Mouse (Mus musculus) E14TG2a.4 (cell line): ENCODE measurements around the gene Pih1d1.

Experiments used
- H3K27me3 ChIP-seq: 2 replicates; pipeline ENCODE4 v1.6.1; 2014; ENCODE audit warnings: low read length, control low read depth; ENCODE audit not compliant: insufficient read depth
- H3K36me3 ChIP-seq: 2 replicates; pipeline ENCODE4 v1.6.1; 2014; ENCODE audit warnings: low read length, control low read depth; ENCODE audit not compliant: insufficient read depth
- H3K4me1 ChIP-seq: replicated peaks from 2 replicates; pipeline ENCODE4 v1.6.1; 2014; ENCODE audit warnings: low read depth, low read length, control low read depth
- H3K4me3 ChIP-seq: replicated peaks from 2 replicates; pipeline ENCODE4 v1.5.1; 2014; ENCODE audit warnings: mild to moderate bottlenecking, low read length
- H3K9me3 ChIP-seq: 2 replicates; pipeline ENCODE4 v1.6.1; 2014; ENCODE audit warnings: low read length, control low read depth
- CTCF ChIP-seq: conservative IDR thresholded peaks from 2 replicates; pipeline ENCODE4 v1.5.1; 2014; ENCODE audit warnings: low read length
- NANOG ChIP-seq: IDR thresholded peaks from 2 replicates; pipeline ENCODE4 v1.6.1; 2014; ENCODE audit warnings: borderline replicate concordance, low read length, mixed read lengths
- POU5F1 ChIP-seq: IDR thresholded peaks from 2 replicates; pipeline ENCODE4 v1.6.1; 2014; ENCODE audit warnings: low read length, borderline replicate concordance

Gene Pih1d1

GRCm38 (mm10) chr7:45126147-45126843 lies 27.8 kb upstream of the Pih1d1 start:
- Histone ChIP-seq H3K27me3 (no peaks in the 10 kb centered on the region), H3K36me3 (peaks cover 53% of the 10 kb centered on the region), H3K4me1 (peaks cover 32% of the 10 kb centered on the region), H3K9me3 (no peaks in the 10 kb centered on the region), H3K4me3 (peak overlapping the region; percentile 92)
- TF ChIP-seq CTCF = no peak
- TF ChIP-seq POU5F1 = no peak

DNA sequence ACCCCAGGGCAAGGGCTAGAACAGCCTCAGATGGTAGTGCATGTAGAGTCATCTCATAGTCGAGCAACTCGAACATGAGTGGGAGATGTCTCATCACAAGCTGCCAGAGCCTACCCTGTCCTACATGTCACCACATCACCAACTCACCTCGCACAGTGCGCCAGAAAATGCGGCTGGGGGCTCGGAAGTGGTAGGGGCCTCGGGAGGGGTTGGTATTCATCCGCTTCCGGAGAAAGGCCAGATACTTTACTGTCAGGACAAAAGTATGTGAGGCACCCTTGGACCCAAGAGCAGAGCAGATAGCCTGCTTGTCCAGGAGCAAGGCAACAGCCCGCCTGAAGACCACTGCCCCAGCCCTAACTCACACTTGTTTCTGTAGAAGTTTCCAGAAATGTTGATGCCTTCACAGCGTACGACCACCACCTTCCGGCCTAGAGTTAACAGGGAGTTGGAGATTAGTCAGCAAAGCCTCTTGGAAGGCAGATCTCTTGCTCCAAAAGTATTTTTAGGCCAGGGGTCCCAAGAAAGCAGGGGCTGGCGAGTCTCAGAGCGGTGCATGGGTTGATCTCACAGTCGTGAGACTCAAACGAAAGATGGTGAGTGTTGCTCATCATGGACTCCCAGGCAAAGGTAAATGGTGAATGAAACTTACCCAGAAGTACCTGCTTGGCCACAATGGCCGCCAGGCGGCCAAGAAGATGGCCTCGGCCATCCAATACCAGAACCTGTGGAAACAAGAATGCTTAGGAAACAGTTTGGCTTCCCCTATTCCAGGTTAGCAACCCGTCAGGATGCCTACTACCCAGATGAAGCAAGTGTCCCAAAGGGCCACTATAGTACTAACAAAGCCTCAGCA lies 27.0 kb upstream of the Pih1d1 start:
- Histone ChIP-seq H3K4me1 (peaks cover 32% of the 10 kb centered on the region), H3K36me3 (peaks cover 45% of the 10 kb centered on the region), H3K4me3 (peak overlapping the region; percentile 92), H3K27me3 (no peaks in the 10 kb centered on the region), H3K9me3 (no peaks in the 10 kb centered on the region)
- TF ChIP-seq CTCF (peak; percentile 21; the same call in 1 of the 2 replicates), POU5F1 (no peak), NANOG (no peak)

DNA sequence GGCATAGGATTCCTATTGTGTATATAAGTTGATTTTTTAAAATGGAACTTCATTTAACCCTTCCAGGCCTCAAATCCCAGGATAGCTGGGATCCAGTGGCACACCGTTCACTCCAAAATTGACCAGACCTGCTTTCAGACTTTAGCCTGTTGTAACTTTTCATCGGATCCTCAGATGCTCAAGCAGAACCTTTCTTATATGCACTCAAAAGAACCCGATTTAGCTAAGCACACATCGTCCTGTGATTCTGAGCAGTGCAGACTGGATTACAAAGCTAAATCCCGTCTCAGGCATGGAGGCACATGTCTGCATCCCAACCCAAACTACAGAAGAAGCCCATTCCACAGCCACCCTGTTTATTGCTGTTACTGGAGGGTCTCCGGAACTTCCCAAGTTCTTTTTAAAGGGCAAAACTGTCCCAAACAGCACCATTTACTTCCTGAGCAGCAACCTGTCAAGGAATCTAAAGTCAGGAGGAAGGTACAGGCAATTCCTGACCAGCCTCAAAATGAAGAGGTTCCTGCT lies 26.3 kb upstream of the Pih1d1 start:
- TF ChIP-seq CTCF = no peak
- no peak for TF ChIP-seq POU5F1
- TF ChIP-seq NANOG = no peak
- Histone ChIP-seq H3K4me1 (peaks cover 33% of the 10 kb centered on the region), H3K9me3 (no peaks in the 10 kb centered on the region), H3K27me3 (no peaks in the 10 kb centered on the region), H3K36me3 (peaks cover 39% of the 10 kb centered on the region), H3K4me3 (peak overlapping the region; percentile 92)

- Histone ChIP-seq H3K4me1 (peaks cover 41% of the 10 kb centered on the region), H3K4me3 (peak within 1 kb of the TSS; percentile 92), H3K27me3 (no peaks in the 10 kb centered on the region), H3K9me3 (no peaks in the 10 kb centered on the region), H3K36me3 (peaks cover 29% of the 10 kb centered on the region)
- TF ChIP-seq POU5F1 (no peak), CTCF (peak; percentile 41)
Observed at GRCm38 (mm10) chr7:45128624-45129246, 25.4 kb upstream of the Pih1d1 start, which contains the start of gene Rpl13a. Gene Rpl13a (minus strand): TSS chr7:45128761.

DNA sequence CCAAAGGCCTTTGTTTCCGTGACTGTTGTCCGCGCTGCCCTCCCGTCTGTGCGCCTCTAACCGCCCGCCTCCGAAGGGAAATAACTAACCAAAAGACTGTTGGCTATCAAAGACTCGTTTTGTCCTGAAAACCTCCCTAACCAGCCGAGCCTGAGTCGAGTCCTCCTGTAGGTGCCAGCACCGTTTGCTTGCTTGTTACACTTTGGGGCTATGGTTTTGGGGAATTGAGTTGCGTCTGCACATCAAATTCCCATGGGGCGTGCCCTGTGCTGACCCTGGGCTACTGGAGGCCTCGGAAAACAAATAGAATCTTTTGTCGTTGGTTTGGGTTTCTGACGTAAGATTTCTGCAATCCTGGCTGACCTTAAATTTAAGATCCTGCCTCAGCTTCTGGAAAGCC lies 24.8 kb upstream of the Pih1d1 start:
- no peaks in the 10 kb centered on the region for H3K27me3 ChIP-seq
- no peaks in the 10 kb centered on the region for H3K9me3 ChIP-seq
- peak overlapping the region; percentile 92 for H3K4me3 ChIP-seq
- TF ChIP-seq NANOG (no peak), CTCF (no peak), POU5F1 (no peak)
- peaks cover 46% of the 10 kb centered on the region for H3K4me1 ChIP-seq
- H3K36me3 ChIP-seq = peaks cover 29% of the 10 kb centered on the region

DNA sequence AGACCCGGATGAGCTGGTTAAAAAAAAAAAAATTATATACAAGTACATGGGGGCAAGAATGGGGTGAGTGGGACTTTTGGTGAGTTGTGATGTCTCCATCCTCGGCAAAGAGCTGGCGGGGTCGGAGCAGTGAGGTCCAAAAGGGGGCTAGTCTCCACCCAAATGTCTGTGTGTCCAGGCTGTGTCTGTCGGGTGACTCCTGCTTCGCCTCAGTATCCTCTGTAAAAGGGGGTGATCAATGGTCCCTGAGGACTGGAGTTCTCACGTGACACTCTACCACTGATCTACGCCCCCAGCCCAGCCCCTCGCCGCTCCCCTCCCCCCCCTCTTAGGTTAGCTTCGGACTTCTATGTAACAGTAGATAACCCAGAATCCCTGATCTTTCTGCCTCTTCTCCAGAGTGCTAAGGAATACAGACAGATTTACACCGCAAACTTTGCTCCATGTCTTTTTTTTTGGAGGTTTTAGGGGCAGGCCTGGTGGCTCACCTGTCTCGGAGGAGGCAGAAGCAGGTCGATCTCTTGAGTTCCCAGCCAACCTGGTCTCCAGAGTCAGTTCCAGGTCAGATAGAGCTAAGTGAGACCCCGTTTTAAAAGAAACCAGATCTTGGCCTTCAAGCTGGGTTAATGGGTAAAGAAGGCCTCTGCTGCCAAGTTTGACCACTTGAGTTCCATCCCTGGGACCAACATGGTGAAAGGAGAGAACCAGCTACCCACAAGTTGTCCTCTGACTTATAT lies 24.2 kb upstream of the Pih1d1 start:
- Histone ChIP-seq H3K4me3 (peak overlapping the region; percentile 92), H3K9me3 (no peaks in the 10 kb centered on the region), H3K27me3 (no peaks in the 10 kb centered on the region; the same call in 1 of the 2 replicates), H3K36me3 (peaks cover 29% of the 10 kb centered on the region), H3K4me1 (peaks cover 53% of the 10 kb centered on the region)
- TF ChIP-seq NANOG (no peak), POU5F1 (no peak), CTCF (no peak)

- TF ChIP-seq NANOG (no peak), CTCF (no peak), POU5F1 (no peak)
- Histone ChIP-seq H3K36me3 (peaks cover 14% of the 10 kb centered on the region), H3K4me1 (peaks cover 66% of the 10 kb centered on the region), H3K9me3 (no peaks in the 10 kb centered on the region), H3K27me3 (peaks cover 14% of the 10 kb centered on the region), H3K4me3 (peak overlapping the region; percentile 57)
Observed at GRCm38 (mm10) chr7:45131850-45132249, 22.3 kb upstream of the Pih1d1 start.
